In genomic region chr11:44494643-44495323, GRCm38 (mm10) we compare ENCODE assay signal across 14 mouse cellular contexts. TPM values are rescaled to one million over a fixed set of nuclear protein-coding genes. Genes with fewer than 3 reads are reported as not detected.
DNase-seq lines count a peak whose midpoint lies in the region; ATAC-seq and TF ChIP-seq lines count a peak whose summit lies in the region.
"Had no signal": no experiment of that assay in that cellular context is flagged by ENCODE, and none has a peak within 500 bp of the region (broad histone marks: within the 10 kb centered on the region; RNA-seq: fewer than 3 reads in every experiment).

No protein-coding gene starts in this region.

- DNase-seq in lung, postnatal 36 days = peak; percentile 20
- DNase-seq in lung, postnatal 10 days = no peak
- no peak for DNase-seq in liver, embryonic 14.5 days (ENCODE audit: low read depth in 3 of 3, low spot score in 3 of 3)
- DNase-seq in thymus, postnatal 25 days = peak; percentile 40
- DNase-seq in left cerebral cortex, adult 18-20 months (ENCODE audit: low spot score in 2 of 2) = no peak
- no peak for DNase-seq in embryo, embryonic 10.5 days (ENCODE audit: low spot score)
- DNase-seq: adrenal gland, postnatal 25 days; cerebellum, adult 2 months; lung, embryonic 14.5 days had no signal

- no peaks in the 10 kb centered on the region for H3K27me3 ChIP-seq in liver, embryonic 14.5 days (ENCODE audit: control insufficient read depth, insufficient read depth, low read length)
- H3K27me3 ChIP-seq: embryonic facial prominence, embryonic 13.5 days; midbrain, embryonic 15.5 days had no signal

- no peaks in the 10 kb centered on the region for H3K9me3 ChIP-seq in liver, embryonic 14.5 days (ENCODE audit: control insufficient read depth, low read length)
- H3K9me3 ChIP-seq: embryonic facial prominence, embryonic 13.5 days; hindbrain, embryonic 10.5 days; midbrain, embryonic 15.5 days had no signal

- TF ChIP-seq CTCF in liver, embryonic 14.5 days (IDR thresholded peaks at IDR 0.05; ENCODE audit: low read depth) = no peak

- peaks cover 16 to 34% of the 10 kb centered on the region in 2 experiments for H3K4me1 ChIP-seq in liver, embryonic 14.5 days (replicated peaks; ENCODE audit: control insufficient read depth in 2 of 2, insufficient read depth in 2 of 2, low read length in 1 of 2)
- H3K4me1 ChIP-seq: midbrain, embryonic 15.5 days had no signal

- peak overlapping the region; percentile 40 for H3K27ac ChIP-seq in liver, embryonic 14.5 days
- H3K27ac ChIP-seq: embryonic facial prominence, embryonic 13.5 days; hindbrain, embryonic 10.5 days; midbrain, embryonic 15.5 days had no signal

- WGBS in liver, embryonic 14.5 days (ENCODE audit: insufficient replicate concordance) = 47% methylated on average over 5 of the region's 5 CpGs

- H3K4me3 ChIP-seq in liver, embryonic 14.5 days (ENCODE audit: insufficient read depth in 1 of 2, low read depth in 2 of 2, low read length in 2 of 2) = no peak overlapping the region
- H3K4me3 ChIP-seq: embryonic facial prominence, embryonic 13.5 days; hindbrain, embryonic 10.5 days; midbrain, embryonic 15.5 days had no signal

- H3K4me2 ChIP-seq in liver, embryonic 14.5 days (ENCODE audit: low read depth) = no peak overlapping the region
- H3K4me2 ChIP-seq: embryonic facial prominence, embryonic 13.5 days; lung, embryonic 14.5 days; midbrain, embryonic 15.5 days had no signal

- no peaks in the 10 kb centered on the region for H3K36me3 ChIP-seq in liver, embryonic 14.5 days (replicated peaks; ENCODE audit: control insufficient read depth, insufficient read depth, low read depth)
- H3K36me3 ChIP-seq: embryonic facial prominence, embryonic 13.5 days; hindbrain, embryonic 10.5 days; midbrain, embryonic 15.5 days had no signal

- TF ChIP-seq EP300 in liver, embryonic 14.5 days (IDR thresholded peaks at IDR 0.05; ENCODE audit: low read depth) = no peak

- peak; percentile 97 for ATAC-seq in erythroblast, adult 5-6 weeks (replicated peaks; ENCODE audit: low FRiP score, poor library complexity, severe bottlenecking)
- ATAC-seq in liver, embryonic 14.5 days (ENCODE audit: insufficient read depth) = peak; percentile 84
- no peak for ATAC-seq in granulocyte monocyte progenitor cell, adult 5-6 weeks (replicated peaks; ENCODE audit: poor library complexity, severe bottlenecking)
- ATAC-seq: midbrain, embryonic 15.5 days had no signal

- H3K9ac ChIP-seq in liver, embryonic 14.5 days (replicated peaks) = no peak overlapping the region
- H3K9ac ChIP-seq: embryonic facial prominence, embryonic 13.5 days; lung, embryonic 14.5 days; midbrain, embryonic 15.5 days had no signal

RNA-seq across cellular contexts. Expression of gene Rnf145, which starts 24.0 kb away (rescaled TPM):
- total RNA-seq in erythroblast, adult 5-6 weeks (2015; ENCODE audit: low replicate concordance) = 193 and 204 TPM in 2 replicates
- total RNA-seq in erythroblast, adult 5-6 weeks (2017; ENCODE audit: low replicate concordance) = 394 and 452 TPM in 2 replicates
- polyA plus RNA-seq in liver, embryonic 14.5 days (2012; rRNA removed) = 40.8 and 45.8 TPM in 2 replicates
- polyA plus RNA-seq in liver, embryonic 14.5 days (2014; fragmentation: Nextera tagmentation; extraction: Ambion mirVana) = 49.0 and 54.7 TPM in 2 replicates
- 10 to 100 TPM; 92.1 to 93.9 TPM for total RNA-seq in left cerebral cortex, adult 18-20 months (2021)
- 18.9 and 20.7 TPM in 2 replicates for total RNA-seq in granulocyte monocyte progenitor cell, adult 5-6 weeks (2014; fragmentation: Nextera tagmentation)
- 18.2 and 22.2 TPM in 2 replicates for total RNA-seq in granulocyte monocyte progenitor cell, adult 5-6 weeks (2017)

RNA-seq across cellular contexts. Expression of gene Ublcp1, which starts 24.5 kb away (rescaled TPM):
- 224 and 301 TPM in 2 replicates for total RNA-seq in erythroblast, adult 5-6 weeks (2015; ENCODE audit: low replicate concordance)
- total RNA-seq in erythroblast, adult 5-6 weeks (2017; ENCODE audit: low replicate concordance) = 191 and 230 TPM in 2 replicates
- polyA plus RNA-seq in liver, embryonic 14.5 days (2012; rRNA removed) = 17.2 and 30.4 TPM in 2 replicates
- 46.6 and 49.1 TPM in 2 replicates for polyA plus RNA-seq in liver, embryonic 14.5 days (2014; fragmentation: Nextera tagmentation; extraction: Ambion mirVana)
- total RNA-seq in left cerebral cortex, adult 18-20 months (2021) = 10 to 100 TPM; 53.9 to 54.6 TPM
- total RNA-seq in granulocyte monocyte progenitor cell, adult 5-6 weeks (2014; fragmentation: Nextera tagmentation) = 8.4 and 9.3 TPM in 2 replicates
- 4.7 and 12.6 TPM in 2 replicates for total RNA-seq in granulocyte monocyte progenitor cell, adult 5-6 weeks (2017)

Comparison
In these comparisons a context has a peak if more than half of its experiments do, and no peak if none do; other contexts are left out.
1. DNase-seq: peak in lung, postnatal 36 days (single experiment) and thymus, postnatal 25 days (single experiment); none in lung, postnatal 10 days (single experiment), liver, embryonic 14.5 days (0 of 3), left cerebral cortex, adult 18-20 months (0 of 2) and embryo, embryonic 10.5 days (single experiment).
2. RNA of gene Rnf145, which starts 24.0 kb away (total RNA-seq): 193 to 452 TPM in erythroblast, adult 5-6 weeks and 92.1 to 93.9 TPM in left cerebral cortex, adult 18-20 months; 18.2 to 22.2 TPM in granulocyte monocyte progenitor cell, adult 5-6 weeks; every median in the first group is over 4 times any median in the second.